Mouse (Mus musculus) gastrocnemius, adult 2 months (tissue): ENCODE results near the gene Otulinl. TPM values are rescaled to one million over a fixed set of nuclear protein-coding genes. Genes with fewer than 3 reads are reported as not detected.

ENCODE experiments used
- DNase-seq: peaks from one replicate; pipeline ENCODE4 v3.0.0; 2022
- H3K27ac ChIP-seq: fragments of 200-600 bp; 2 replicates; pipeline ENCODE4 v1.8.1; 2022; ENCODE audit warnings: mild to moderate bottlenecking
- H3K4me3 ChIP-seq: fragments of 200-600 bp; 2 replicates; pipeline ENCODE4 v1.8.1; 2022; ENCODE audit warnings: mild to moderate bottlenecking, moderate library complexity
- CTCF ChIP-seq: fragments of 200-600 bp; IDR thresholded peaks from 2 replicates; pipeline ENCODE4 v1.8.1; 2022; ENCODE audit warnings: antibody characterized with exemption, mild to moderate bottlenecking, moderate library complexity
- intact Hi-C: fragments of 180-260 bp; cut with DNase I; formaldehyde crosslinking; loops from one replicate; pipeline ENCODE4 v1.15.1; 2025
- total RNA-seq, 2 experiments: library from RNA; stranded (reverse); gene quantifications; 2 replicates each; pipeline ENCODE4 v1.2.3; 2021

The Otulinl gene
- total RNA-seq, 2 experiments from 2014 or later, result 0.43 to 0.61 TPM

DNA sequence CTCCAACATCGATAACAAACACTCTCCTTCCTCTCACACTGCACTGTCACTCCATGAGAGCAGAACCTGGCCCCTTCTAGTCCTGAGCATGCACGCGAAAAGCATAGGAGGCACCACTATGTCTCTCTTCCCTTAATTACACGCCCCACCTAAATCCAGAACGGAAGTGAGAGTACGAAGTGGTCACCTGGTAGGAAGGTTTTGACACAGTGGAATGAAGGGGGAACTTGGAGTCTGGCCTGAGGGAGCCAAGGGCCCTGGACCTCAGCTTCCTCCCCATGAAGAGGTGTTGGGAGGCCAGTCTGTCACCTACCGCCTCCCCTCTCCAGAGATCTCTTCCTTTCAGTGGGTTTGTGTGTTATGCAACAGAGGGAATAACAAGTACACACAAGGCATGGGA, 6.3 kb downstream of the Otulinl start:
- H3K27ac ChIP-seq, result no peak overlapping the region
- intact Hi-C loops, result no loop called here
- TF ChIP-seq CTCF, result no peak
- no peak for DNase-seq
- H3K4me3 ChIP-seq, result no peak overlapping the region

GRCm38 (mm10) chr15:27674041-27674440, 7.3 kb downstream of the Otulinl start:
- no peak for TF ChIP-seq CTCF
- H3K4me3 ChIP-seq, result no peak overlapping the region
- intact Hi-C loops, result no loop called here
- H3K27ac ChIP-seq, result no peak overlapping the region
- DNase-seq, result no peak

DNA sequence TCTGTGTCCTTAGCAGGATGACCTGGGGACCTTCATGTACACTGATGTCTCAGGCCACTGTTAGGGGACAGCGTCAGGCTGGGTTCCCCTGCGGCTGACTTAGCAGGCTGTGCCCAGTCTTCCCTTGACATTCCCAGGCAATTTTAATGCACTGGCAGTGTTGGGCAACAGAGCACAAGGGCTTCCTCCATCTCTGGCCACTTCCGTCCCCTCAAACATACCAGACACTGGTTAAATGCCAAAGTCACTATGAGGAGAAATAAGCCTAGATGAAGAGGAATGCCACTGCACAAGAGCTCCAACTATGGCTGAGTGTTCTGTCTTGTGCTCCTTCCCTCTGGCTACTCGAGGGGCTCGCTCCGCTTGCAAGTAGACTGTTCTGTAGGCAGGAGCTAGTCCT, 8.2 kb downstream of the Otulinl start:
- no peak overlapping the region for H3K27ac ChIP-seq
- no peak overlapping the region for H3K4me3 ChIP-seq
- no peak for TF ChIP-seq CTCF
- intact Hi-C loops, result no loop called here
- no peak for DNase-seq

DNA sequence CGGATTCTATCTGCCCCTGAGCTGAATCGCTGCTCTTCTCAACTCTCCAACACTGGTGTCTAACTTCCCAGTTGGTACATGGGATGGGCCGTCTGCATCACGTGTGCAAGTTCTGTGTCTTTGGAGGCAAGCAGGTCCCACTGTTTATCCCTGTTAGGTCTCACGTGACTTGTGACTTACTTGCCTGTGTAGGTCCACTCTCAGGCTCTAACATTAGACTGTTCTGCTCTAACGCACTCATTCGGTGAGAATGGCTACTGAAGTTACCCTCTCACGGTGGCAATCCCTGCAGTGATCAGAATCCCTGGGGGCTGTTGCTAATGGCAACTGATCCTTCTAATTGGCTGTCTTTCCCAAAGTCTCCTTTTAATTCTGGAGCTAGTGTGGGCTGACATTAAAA, 9.1 kb downstream of the Otulinl start:
- intact Hi-C loops, result no loop called here
- TF ChIP-seq CTCF, result no peak
- Histone ChIP-seq H3K27ac (no peak overlapping the region), H3K4me3 (no peak overlapping the region)
- DNase-seq, result no peak

GRCm38 (mm10) chr15:27671612-27672245, 9.7 kb downstream of the Otulinl start:
- no peak overlapping the region for H3K27ac ChIP-seq
- no peak for DNase-seq
- no peak overlapping the region for H3K4me3 ChIP-seq
- intact Hi-C loops, result no loop called here
- no peak for TF ChIP-seq CTCF

GRCm38 (mm10) chr15:27670708-27671107, 10.7 kb downstream of the Otulinl start:
- no peak for DNase-seq
- Histone ChIP-seq H3K27ac (no peak overlapping the region), H3K4me3 (no peak overlapping the region)
- intact Hi-C loops, result no loop called here
- no peak for TF ChIP-seq CTCF

GRCm38 (mm10) chr15:27669931-27670411, 11.4 kb downstream of the Otulinl start:
- Histone ChIP-seq H3K27ac (no peak overlapping the region), H3K4me3 (no peak overlapping the region)
- intact Hi-C loops, result no loop called here
- TF ChIP-seq CTCF, result no peak
- DNase-seq, result no peak

GRCm38 (mm10) chr15:27669276-27669675, 12.1 kb downstream of the Otulinl start:
- intact Hi-C loops, result no loop called here
- Histone ChIP-seq H3K4me3 (no peak overlapping the region), H3K27ac (no peak overlapping the region)
- DNase-seq, result no peak
- no peak for TF ChIP-seq CTCF

DNA sequence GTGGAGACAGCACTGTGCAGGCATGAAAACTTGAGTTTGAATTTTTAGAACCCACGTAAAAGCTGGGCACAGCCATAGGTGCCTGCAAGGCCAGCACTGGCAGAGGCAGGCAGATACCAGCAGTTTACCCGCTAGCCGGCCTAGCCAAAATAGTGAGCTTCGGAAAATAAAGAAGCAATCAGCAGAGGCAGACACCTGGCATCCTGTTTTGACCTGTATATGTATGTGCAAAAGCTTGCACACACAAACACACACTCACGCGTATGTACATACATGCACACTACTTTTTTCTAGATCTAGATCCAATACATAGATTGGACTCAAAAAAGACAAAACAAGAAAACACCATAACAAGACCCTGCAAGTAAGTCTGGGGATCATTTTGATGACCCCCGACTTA, 12.8 kb downstream of the Otulinl start:
- no peak for TF ChIP-seq CTCF
- DNase-seq, result no peak
- H3K4me3 ChIP-seq, result no peak overlapping the region
- H3K27ac ChIP-seq, result no peak overlapping the region
- intact Hi-C loops, result no loop called here

- DNase-seq, result no peak
- no peak for TF ChIP-seq CTCF
- intact Hi-C loops, result no loop called here
- H3K4me3 ChIP-seq, result no peak overlapping the region
- H3K27ac ChIP-seq, result no peak overlapping the region
Measured at GRCm38 (mm10) chr15:27668001-27668461, 13.3 kb downstream of the Otulinl start.

GRCm38 (mm10) chr15:27666911-27667539, 14.4 kb downstream of the Otulinl start:
- intact Hi-C loops, result no loop called here
- no peak overlapping the region for H3K27ac ChIP-seq
- H3K4me3 ChIP-seq, result no peak overlapping the region
- no peak for TF ChIP-seq CTCF
- no peak for DNase-seq

DNA sequence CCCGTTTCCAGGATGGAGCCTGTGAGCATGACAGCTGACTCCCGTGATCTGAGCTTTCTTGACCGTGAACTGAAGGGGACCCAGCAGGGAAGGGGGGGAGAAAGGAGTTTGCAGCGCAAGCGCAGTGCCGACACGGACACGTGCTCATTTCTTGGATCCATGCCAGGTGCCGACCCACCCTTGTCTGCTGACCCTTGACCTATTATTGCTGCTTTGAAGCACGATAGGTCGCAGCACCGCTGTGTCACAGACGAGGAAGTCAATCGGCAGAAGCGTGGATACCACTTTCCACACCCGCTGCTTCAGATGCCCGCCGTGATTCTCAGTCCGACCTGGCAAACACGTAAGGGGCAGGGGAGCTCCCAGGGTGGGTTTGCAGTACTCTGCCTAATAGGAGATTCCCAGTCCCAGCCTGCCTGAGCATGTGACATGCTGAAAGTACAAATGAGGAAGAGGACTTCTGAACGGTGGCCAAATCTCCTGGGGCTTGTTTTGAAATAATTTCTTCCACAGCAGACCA, 15.9 kb downstream of the Otulinl start:
- intact Hi-C loops, result no loop called here
- Histone ChIP-seq H3K27ac (peak overlapping the region; percentile 41), H3K4me3 (peak overlapping the region; percentile 43)
- peak; percentile 38 for DNase-seq
- TF ChIP-seq CTCF, result no peak

DNA sequence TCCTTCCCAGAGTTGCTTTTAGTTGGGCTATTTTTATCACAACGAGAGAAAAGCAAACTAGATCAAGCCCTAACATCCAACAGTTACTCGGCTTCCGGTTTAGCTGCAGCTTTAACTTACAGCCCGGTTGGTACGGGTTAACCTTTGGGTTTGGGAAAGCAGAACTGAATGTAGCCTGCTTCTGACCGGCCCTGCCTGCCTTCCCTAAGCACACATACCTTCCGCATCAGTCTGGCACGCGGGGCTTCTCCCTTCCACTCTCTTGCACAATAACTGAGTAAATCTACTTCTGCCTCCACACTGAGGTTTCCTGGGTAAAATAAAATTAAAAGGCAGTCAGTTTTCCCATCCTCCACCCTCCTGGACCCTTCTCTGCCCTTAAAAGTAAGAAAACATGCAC, 17.3 kb downstream of the Otulinl start:
- DNase-seq, result no peak

More for the DNA sequence above, 17.3 kb downstream of the Otulinl start:
- Histone ChIP-seq H3K27ac (no peak overlapping the region), H3K4me3 (no peak overlapping the region)
- no peak for TF ChIP-seq CTCF
- intact Hi-C loops, result no loop called here
